Mouse (Mus musculus): ENCODE measurements at regions not wholly inside any gene's neighbourhood (a gene's known extent, or its start where the extent isn't known, plus 50 kb on each side); places are given as distances from the start of the nearest gene placed in this dataset.

DNA sequence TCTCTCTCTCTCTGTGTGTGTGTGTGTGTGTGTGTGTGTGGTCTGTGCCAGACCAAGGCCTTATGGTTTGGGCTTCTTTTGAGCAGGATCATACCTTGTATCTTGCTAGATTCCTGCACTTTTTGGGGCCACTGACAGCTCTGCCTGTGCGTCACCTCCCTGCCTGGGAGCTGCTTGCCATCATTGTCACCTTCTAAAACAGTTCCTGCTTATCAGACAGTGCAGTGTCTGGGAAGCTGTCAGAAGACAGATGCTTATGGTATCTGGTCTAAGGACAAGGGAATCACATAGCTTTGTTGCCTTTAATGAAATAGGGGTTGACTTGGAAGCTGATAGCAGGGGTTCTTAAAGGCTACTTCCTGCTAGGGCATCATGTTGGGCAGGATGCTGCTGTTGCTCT, 114.1 kb upstream of the Spon1 start:
- TF ChIP-seq CHD2 (IDR thresholded peaks at IDR 0.05; ENCODE audit: low read depth, low read length) (no peak), ZNF384 (IDR thresholded peaks at IDR 0.05; ENCODE audit: low read depth, low read length) (no peak), ZC3H11A (IDR thresholded peaks at IDR 0.05; ENCODE audit: borderline replicate concordance, low read depth, low read length) (no peak), MAFK (IDR thresholded peaks at IDR 0.05; ENCODE audit: insufficient read depth, low read depth, low read length) (no peak)

All from ES-E14 (cell line).